Mouse (Mus musculus) CH12.LX (cell line): ENCODE data around the gene Ctc1.

Source experiments
- BHLHE40 ChIP-seq: IDR thresholded peaks from 2 replicates; pipeline ENCODE4 v1.6.1; 2011; ENCODE audit warnings: mild to moderate bottlenecking, low read depth, low read length, improper control_type of control experiment
- CTCF ChIP-seq, 2 experiments: IDR thresholded peaks in 1 of 2; conservative IDR thresholded peaks in 1 of 2; 2 replicates each; pipeline ENCODE4 v1.5.1; 2011 to 2012; ENCODE audit warnings: low read depth in 2 of 2, low read length in 2 of 2, improper control_type of control experiment in 1 of 2, inconsistent platforms in 1 of 2, mild to moderate bottlenecking in 1 of 2, moderate library complexity in 1 of 2
- EP300 ChIP-seq: IDR thresholded peaks from 2 replicates; pipeline ENCODE4 v1.6.1; 2011; ENCODE audit warnings: low read length, improper control_type of control experiment
- HCFC1 ChIP-seq: IDR thresholded peaks from 2 replicates; pipeline ENCODE4 v1.6.1; 2012; ENCODE audit warnings: low read depth, mild to moderate bottlenecking, inconsistent platforms, low read length, improper control_type of control experiment
- MAX ChIP-seq: IDR thresholded peaks from 2 replicates; pipeline ENCODE4 v1.6.1; 2011; ENCODE audit warnings: low read length, improper control_type of control experiment
- NELFE ChIP-seq: IDR thresholded peaks from 2 replicates; pipeline ENCODE4 v1.6.1; 2011; ENCODE audit warnings: low read depth, low read length, improper control_type of control experiment
- POLR2A ChIP-seq: IDR thresholded peaks from 2 replicates; pipeline ENCODE4 v1.6.1; 2011; ENCODE audit warnings: low read depth, mild to moderate bottlenecking, improper control_type of control experiment, low read length
- TBP ChIP-seq: conservative IDR thresholded peaks from 2 replicates; pipeline ENCODE4 v1.6.1; 2011; ENCODE audit warnings: low read depth, low read length, improper control_type of control experiment

DNA sequence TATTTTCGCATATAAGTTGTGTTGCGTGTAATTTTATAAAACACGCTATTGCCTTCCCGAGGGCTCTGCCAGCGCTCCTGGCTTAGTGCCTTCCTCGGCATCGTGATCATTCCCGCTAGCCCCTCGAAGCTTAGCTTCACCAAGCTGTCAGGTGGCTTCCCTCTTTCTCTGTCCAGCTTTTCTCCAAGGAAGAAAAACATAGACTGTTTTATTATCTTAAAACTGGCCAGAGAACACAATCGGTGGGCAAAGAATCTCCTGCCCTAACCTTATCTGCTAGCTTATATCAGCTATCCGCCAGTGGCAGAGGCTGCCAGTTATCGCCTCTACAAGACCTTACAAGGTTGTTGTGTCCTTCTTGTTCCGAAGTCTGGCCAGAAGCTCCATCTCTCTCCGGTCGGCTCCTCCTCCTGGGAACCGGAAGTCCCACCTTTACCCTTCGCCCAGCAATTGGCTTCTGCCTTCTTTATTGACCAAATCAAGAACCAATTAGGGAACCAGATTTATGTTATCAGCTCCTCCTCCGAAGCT lies 3.6 kb upstream of the Ctc1 start:
- TF ChIP-seq POLR2A = peak; percentile 96
- no peak for TF ChIP-seq CTCF (conservative IDR thresholded peaks at IDR 0.05 in 1 of 2, IDR thresholded peaks at IDR 0.05 in 1 of 2; ENCODE audit: low read depth in 2 of 2, low read length in 2 of 2)
- TF ChIP-seq TBP = peak; percentile 95
- TF ChIP-seq EP300 = no peak
- peak; percentile 59 for TF ChIP-seq HCFC1
- TF ChIP-seq BHLHE40 = no peak
- TF ChIP-seq NELFE = peak; percentile 89
- TF ChIP-seq MAX = peak; percentile 17; the same call in 1 of the 2 replicates
